Mouse (Mus musculus) Muller cell, postnatal 12 days (primary cell): ENCODE results near the gene Ppp1r26.

ENCODE experiments used
- DNase-seq: peaks from one replicate; pipeline ENCODE4 v3.0.0-alpha.2; 2015; ENCODE audit errors: inconsistent ontology term

Ppp1r26 gene

GRCm38 (mm10) chr2:28497561-28497960, 51.0 kb downstream of the Ppp1r26 start:
- DNase-seq = no peak

- DNase-seq = no peak
Measured at GRCm38 (mm10) chr2:28498431-28498830, 51.8 kb downstream of the Ppp1r26 start.

GRCm38 (mm10) chr2:28502987-28503386, 56.4 kb downstream of the Ppp1r26 start:
- DNase-seq = no peak

GRCm38 (mm10) chr2:28504676-28505075, 58.1 kb downstream of the Ppp1r26 start:
- DNase-seq = no peak
